Comparison of ENCODE assay signal across 9 mouse cellular contexts in the genomic region with DNA sequence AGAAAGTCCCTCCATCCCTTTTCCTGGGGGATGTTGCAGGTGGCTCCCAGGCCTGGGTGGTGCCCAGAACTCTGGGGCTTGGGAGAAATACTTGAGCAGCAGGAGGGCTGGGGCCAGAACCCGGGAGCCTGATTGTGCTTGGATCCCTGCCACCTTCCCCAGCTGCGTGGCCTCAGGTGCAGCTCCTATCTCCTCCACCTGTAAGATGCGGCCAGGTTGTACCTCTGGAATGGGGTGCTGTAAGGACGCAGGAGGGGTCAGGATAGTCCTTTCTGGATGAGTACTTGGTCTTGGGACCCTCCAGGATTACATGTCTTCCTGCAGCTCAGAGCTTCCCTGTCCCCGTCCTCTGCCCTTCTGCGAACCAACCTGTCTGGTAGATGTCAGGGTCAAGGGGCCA. TPM values are rescaled to one million over a fixed set of nuclear protein-coding genes. Genes with fewer than 3 reads are reported as not detected.
A peak's percentile ranks its signal among the peaks of the same experiment; 100 is the strongest.
DNase-seq lines count a peak whose midpoint lies in the region; ATAC-seq and TF ChIP-seq lines count a peak whose summit lies in the region.
"Had no signal": no experiment of that assay in that cellular context is flagged by ENCODE, and none has a peak within 500 bp of the region (broad histone marks: within the 10 kb centered on the region; RNA-seq: fewer than 3 reads in every experiment).

No protein-coding gene starts in this region.

- peaks cover 23% of the 10 kb centered on the region for H3K36me3 ChIP-seq in embryonic facial prominence, embryonic 13.5 days
- peaks cover 56% of the 10 kb centered on the region for H3K36me3 ChIP-seq in macrophage (ENCODE audit: inconsistent target)

- peak overlapping the region; percentile 97; the same call in 1 of the 2 replicates for H3K4me3 ChIP-seq in cortical plate, adult 2 months (ENCODE audit: insufficient read depth, low read length)
- H3K4me3 ChIP-seq in embryonic facial prominence, embryonic 13.5 days = no peak overlapping the region
- peak overlapping the region; percentile 62; the same call in 1 of the 2 replicates for H3K4me3 ChIP-seq in macrophage (ENCODE audit: inconsistent target)

- DNase-seq in kidney, adult 11 months = peak; percentile 40
- no peak for DNase-seq in kidney, postnatal 10 days
- no peak for DNase-seq in adrenal gland, postnatal 10 days
- no peak for DNase-seq in cerebellum, adult 9-11 months
- DNase-seq in layer of hippocampus, postnatal 36 days = no peak
- DNase-seq: gastrocnemius, postnatal 36 days had no signal

- H3K27me3 ChIP-seq in embryonic facial prominence, embryonic 13.5 days = no peaks in the 10 kb centered on the region

- no peaks in the 10 kb centered on the region for H3K9me3 ChIP-seq in embryonic facial prominence, embryonic 13.5 days

- WGBS in embryonic facial prominence, embryonic 13.5 days = 67% methylated on average over 6 of the region's 6 CpGs
- 95% methylated on average over 6 of the region's 6 CpGs for WGBS in macrophage (ENCODE audit: missing documents)

- peaks cover 23% of the 10 kb centered on the region for H3K4me1 ChIP-seq in cortical plate, adult 2 months (ENCODE audit: control insufficient read depth, insufficient read depth, low read length)
- peaks cover 66% of the 10 kb centered on the region for H3K4me1 ChIP-seq in embryonic facial prominence, embryonic 13.5 days

- H3K27ac ChIP-seq in cortical plate, adult 2 months (ENCODE audit: insufficient read depth, low read length) = no peak overlapping the region
- H3K27ac ChIP-seq in embryonic facial prominence, embryonic 13.5 days = no peak overlapping the region
- H3K27ac ChIP-seq in macrophage = peak overlapping the region; percentile 92; the same call in 1 of the 2 replicates

- H3K79me2 ChIP-seq in macrophage (ENCODE audit: inconsistent target) = peaks cover 88% of the 10 kb centered on the region

- TF ChIP-seq CTCF in cortical plate, adult 2 months (IDR thresholded peaks at IDR 0.05; ENCODE audit: extremely low read depth, insufficient read depth, low read length) = no peak

- no peak for ATAC-seq in embryonic facial prominence, embryonic 13.5 days (ENCODE audit: insufficient number of reproducible peaks, insufficient read depth, low FRiP score, low TSS enrichment, low read depth)

- no peak overlapping the region for H3K9ac ChIP-seq in embryonic facial prominence, embryonic 13.5 days

- H3K4me2 ChIP-seq in embryonic facial prominence, embryonic 13.5 days = peak overlapping the region; percentile 77; the same call in 1 of the 2 replicates

- TF ChIP-seq POLR2A in cortical plate, adult 2 months (IDR thresholded peaks at IDR 0.05; ENCODE audit: extremely low read depth, insufficient read depth, low read length) = no peak

RNA-seq across cellular contexts. Expression of a gene that starts 15.0 kb away (rescaled TPM):
- polyA plus RNA-seq in cortical plate, adult 2 months (2012; rRNA removed) = 103 and 104 TPM in 2 replicates
- polyA plus RNA-seq in embryonic facial prominence, embryonic 13.5 days (2015; fragmentation: Nextera tagmentation; extraction: Ambion mirVana) = 99.4 and 113 TPM in 2 replicates
- total RNA-seq in macrophage (2018; cell fraction: chromatin; rRNA removed) = 100 to 1,000 TPM in 22 of 26 experiments, 10 to 100 TPM in 4; 58.8 to 230 (median 146) TPM
- total RNA-seq in macrophage (2018; cell fraction: cytosol; rRNA removed) = 100 to 1,000 TPM; 542 to 899 (median 688) TPM
- total RNA-seq in macrophage (2018; cell fraction: nucleus; rRNA removed) = 100 to 1,000 TPM; 108 to 411 (median 269) TPM
- 238 to 490 TPM (median 271 TPM) in 3 replicates for polyA plus RNA-seq in macrophage (2018)
- 100 to 1,000 TPM; 116 to 124 TPM for total RNA-seq in adrenal gland, postnatal 10 days (2021)
- 10 to 100 TPM; 61.9 to 63.7 TPM for total RNA-seq in layer of hippocampus, postnatal 36 days (2021)

RNA-seq across cellular contexts. Expression of a gene that starts 35.8 kb away (rescaled TPM):
- polyA plus RNA-seq in cortical plate, adult 2 months (2012; rRNA removed) = 78.4 and 87.2 TPM in 2 replicates
- 23.0 and 26.1 TPM in 2 replicates for polyA plus RNA-seq in embryonic facial prominence, embryonic 13.5 days (2015; fragmentation: Nextera tagmentation; extraction: Ambion mirVana)
- 1,000 to 10,000 TPM in 9 of 26 experiments, 100 to 1,000 TPM in 17; 169 to 1,925 (median 703) TPM for total RNA-seq in macrophage (2018; cell fraction: chromatin; rRNA removed)
- 100 to 1,000 TPM in 18 of 26 experiments, 10 to 100 TPM in 8; 66.8 to 322 (median 143) TPM for total RNA-seq in macrophage (2018; cell fraction: cytosol; rRNA removed)
- 1,000 to 10,000 TPM in 5 of 26 experiments, 100 to 1,000 TPM in 21; 163 to 1,406 (median 471) TPM for total RNA-seq in macrophage (2018; cell fraction: nucleus; rRNA removed)
- 61.4 to 244 TPM (median 121 TPM) in 3 replicates for polyA plus RNA-seq in macrophage (2018)
- total RNA-seq in adrenal gland, postnatal 10 days (2021) = 10 to 100 TPM; 56.9 to 67.2 TPM
- 100 to 1,000 TPM; 106 TPM for total RNA-seq in layer of hippocampus, postnatal 36 days (2021)
